Mouse (Mus musculus) A20 (cell line): ENCODE results near the gene Samd10.

ENCODE experiments used
- DNase-seq: peaks from one replicate; pipeline ENCODE4 v3.0.0-alpha.2; 2011; ENCODE audit warnings: low read depth, low spot score

Gene Samd10

DNA sequence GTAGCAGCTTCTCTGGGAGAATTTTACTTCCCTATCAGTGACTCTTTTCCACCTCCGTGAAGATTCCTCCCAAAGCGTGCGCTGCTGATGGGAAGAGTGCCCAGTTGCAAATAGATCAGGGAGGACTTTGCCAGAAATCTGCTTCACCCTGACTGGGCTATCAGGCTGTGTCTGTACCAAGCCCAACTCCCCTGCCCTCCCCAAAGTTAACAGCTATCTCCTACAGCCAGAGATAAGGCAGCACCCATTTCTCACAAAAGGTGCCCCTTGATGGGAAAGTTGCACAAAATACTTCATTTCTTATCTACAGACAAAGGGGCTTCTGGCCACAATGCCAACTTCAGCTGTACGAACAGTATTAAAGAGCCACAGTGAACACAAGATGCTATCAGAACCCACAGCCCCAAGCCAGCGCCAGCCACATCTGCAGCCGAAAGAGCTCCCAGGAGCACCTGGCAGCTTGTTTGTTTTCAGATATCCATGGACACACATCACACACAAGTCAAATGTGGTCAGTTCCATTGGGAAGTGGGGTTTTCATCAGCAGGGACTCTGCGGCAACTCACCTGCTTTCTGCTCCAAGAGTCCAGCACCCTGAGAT is 20.9 kb downstream of the Samd10 start:
- no peak for DNase-seq

GRCm38 (mm10) chr2:181577126-181577525 is 21.9 kb downstream of the Samd10 start:
- DNase-seq, result no peak

- DNase-seq, result no peak
Measured at GRCm38 (mm10) chr2:181576613-181577012, 22.4 kb downstream of the Samd10 start.

- DNase-seq, result no peak
Measured at GRCm38 (mm10) chr2:181574921-181575545, 24.0 kb downstream of the Samd10 start.

- DNase-seq, result no peak
Measured at GRCm38 (mm10) chr2:181573961-181574360, 25.1 kb downstream of the Samd10 start.

GRCm38 (mm10) chr2:181572921-181573920 is 25.8 kb downstream of the Samd10 start:
- no peak for DNase-seq

DNA sequence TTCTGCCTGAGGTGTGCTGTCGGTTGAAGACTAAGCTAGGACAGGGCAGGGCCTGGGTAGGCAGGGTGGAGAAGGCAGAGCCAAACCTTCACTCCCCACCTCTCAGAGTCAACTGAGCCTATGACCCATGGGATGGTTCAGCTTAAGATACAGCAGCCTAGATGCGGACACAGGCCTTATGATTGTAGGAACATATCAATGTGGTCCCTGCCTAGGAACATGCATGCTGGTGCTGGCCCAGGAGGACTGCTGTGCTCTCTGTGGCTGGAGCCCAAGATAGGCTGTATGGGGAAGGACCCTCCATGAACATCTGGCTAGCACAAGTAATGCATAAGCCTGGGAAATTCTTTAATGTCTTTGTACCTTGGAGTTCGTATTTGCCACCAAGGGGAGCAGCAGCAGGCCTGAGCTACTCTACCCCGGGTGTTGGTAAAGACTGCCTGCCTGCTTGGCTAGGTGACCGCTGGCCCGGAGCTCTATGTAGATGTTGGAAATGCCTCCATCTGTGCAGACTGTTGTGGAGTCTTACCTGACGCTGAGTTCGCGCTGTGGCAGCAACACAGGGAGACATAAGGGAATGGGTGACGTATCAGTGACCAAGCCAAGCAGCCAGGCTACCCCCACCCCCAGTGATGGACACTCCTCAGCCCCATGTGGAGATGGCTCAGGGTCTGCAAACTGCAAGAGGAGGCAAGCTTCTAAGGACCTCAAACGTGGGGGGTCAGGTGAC is 26.9 kb downstream of the Samd10 start:
- no peak for DNase-seq

- no peak for DNase-seq
Measured at GRCm38 (mm10) chr2:181570921-181571595, 28.0 kb downstream of the Samd10 start.

- DNase-seq, result no peak
Measured at GRCm38 (mm10) chr2:181570375-181570774, 28.6 kb downstream of the Samd10 start.

- no peak for DNase-seq
Measured at GRCm38 (mm10) chr2:181569856-181570255, 29.2 kb downstream of the Samd10 start.

GRCm38 (mm10) chr2:181568272-181569008 is 30.6 kb downstream of the Samd10 start:
- DNase-seq, result peak; percentile 55

- DNase-seq, result no peak
Measured at GRCm38 (mm10) chr2:181567338-181567737, 31.7 kb downstream of the Samd10 start.

DNA sequence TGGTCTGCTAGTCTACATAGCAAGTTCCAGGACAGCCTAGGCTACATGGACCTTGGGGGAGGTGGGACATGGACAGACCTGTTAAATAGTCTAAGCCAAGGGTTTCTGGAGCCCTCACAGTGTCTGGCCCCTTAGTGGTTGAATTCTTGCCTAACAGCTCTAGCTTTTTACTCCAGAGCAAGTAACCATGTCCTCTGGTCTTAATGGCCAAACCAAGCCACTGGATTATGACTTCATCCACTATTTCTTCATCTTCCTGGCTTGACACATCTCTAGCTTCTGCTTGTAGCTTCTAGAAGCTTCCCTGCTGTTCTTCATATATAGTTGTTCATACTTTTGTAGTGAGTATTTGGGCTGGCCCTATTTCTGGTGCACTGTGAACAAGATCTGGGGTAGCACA is 45.2 kb downstream of the Samd10 start:
- no peak for DNase-seq

DNA sequence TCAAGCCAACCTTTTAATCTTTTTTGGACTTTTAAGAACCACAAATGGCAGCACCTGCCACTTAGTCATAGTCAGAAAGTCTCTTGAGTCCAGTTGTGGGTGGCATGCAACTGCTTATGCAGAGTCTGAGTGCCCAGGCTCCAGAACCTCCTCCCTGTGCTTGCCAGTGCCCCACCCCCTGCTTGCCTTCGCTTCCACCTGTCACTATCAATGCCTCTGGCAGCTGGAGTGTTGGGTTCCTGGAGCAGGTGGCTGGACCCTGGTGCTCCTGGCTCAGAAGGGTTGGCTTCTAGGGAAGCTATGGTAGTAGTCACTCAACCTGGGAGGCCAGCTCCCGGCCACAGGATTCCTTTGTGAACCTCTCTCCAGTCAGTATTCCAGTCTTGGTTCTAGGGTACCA is 48.8 kb downstream of the Samd10 start:
- no peak for DNase-seq

- DNase-seq, result no peak
Measured at GRCm38 (mm10) chr2:181548682-181549081, 50.3 kb downstream of the Samd10 start.

DNA sequence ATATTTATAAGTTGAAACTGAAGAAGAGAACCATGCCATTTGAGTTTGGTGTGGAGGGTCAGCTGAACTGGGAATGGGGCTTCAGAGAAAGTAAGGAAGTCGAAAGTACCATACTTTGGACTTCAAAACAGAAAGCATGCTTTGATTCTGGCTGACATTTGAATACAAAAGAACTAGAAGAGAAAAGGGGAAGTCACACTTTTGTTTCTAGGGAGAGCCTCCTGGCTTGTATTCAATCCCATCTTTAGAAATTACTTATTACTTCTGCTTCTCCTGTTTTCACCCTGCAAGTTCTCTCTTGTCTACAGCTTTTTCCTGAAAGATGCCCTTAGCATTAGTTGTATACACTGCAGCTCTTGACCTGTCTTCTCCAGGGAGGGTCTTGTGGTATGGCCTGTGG is 50.8 kb downstream of the Samd10 start:
- peak; percentile 37 for DNase-seq

DNA sequence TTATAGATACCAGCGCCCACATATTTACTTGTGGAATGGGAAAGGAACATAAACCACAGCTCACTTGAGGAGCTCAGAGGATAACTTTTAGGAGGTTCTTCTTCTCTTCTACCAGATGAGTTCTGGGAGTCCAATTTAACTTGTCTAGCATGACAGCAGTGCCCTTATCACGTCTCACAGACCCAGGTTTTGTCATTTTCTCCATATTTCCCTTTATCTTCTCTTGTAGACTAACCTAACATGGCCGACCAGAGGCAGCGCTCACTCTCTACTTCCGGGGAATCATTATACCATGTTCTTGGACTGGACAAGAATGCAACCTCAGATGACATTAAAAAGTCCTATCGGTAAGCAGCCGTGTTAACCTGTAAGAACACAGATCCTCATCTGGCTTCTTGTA is 52.9 kb downstream of the Samd10 start:
- DNase-seq, result no peak
